Mouse (Mus musculus) fibroblast of lung, adult 2 months (primary cell): ENCODE measurements around the gene Baiap3.

Experiments used
- DNase-seq: peaks from one replicate; pipeline ENCODE4 v3.0.0-alpha.2; 2011; ENCODE audit warnings: low read depth

Gene Baiap3

DNA sequence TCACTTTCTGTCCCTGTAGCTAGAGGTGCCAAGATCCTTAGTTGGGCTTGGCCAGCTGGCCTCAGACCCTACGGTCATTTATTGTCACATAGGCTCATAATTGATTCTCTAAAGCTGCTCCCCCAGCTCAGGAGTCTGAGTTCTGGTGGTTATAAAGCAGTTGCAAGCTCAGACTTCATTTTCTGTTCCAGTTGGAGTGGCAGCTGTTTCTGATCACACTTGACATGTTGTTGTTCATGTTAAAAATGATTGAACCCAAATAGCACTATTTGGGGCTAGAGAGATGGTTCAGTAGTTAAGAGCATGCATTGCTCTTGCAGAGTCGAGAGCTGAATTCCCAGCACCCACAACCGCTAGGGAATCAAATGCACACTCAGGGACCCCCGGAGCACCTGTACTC is 46.2 kb downstream of the Baiap3 start:
- DNase-seq: no peak

DNA sequence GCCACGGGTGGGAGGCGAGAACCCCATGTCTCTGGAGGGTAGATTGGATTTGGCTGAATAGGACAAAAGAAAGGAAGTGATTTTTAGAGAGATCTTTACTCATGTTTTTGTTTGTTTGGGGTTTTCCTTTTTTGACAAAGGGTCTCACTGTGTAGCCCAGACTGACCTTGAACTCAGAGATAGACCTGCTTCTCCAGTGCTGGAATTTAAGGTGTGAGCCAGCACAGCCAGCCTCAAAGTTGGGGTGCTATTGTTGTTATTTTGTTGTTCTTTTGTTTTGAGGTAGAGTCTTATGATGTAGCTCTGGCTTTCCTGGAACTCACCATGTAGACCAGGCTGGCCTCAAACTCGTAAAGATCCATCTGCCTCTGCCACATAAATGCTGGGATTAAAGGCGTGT is 53.8 kb downstream of the Baiap3 start:
- DNase-seq: no peak
